Mouse (Mus musculus): ENCODE results near the gene Ube2s. TPM values are rescaled to one million over a fixed set of nuclear protein-coding genes. Genes with fewer than 3 reads are reported as not detected.
"Not testable (repeated sequence)": the region's sequence is repeated elsewhere in the genome, so short reads cannot be mapped to it uniquely, and the experiment has no call there.

Ube2s gene
- polyA plus RNA-seq, 1 experiment from 2014 or later: 126 TPM

DNA sequence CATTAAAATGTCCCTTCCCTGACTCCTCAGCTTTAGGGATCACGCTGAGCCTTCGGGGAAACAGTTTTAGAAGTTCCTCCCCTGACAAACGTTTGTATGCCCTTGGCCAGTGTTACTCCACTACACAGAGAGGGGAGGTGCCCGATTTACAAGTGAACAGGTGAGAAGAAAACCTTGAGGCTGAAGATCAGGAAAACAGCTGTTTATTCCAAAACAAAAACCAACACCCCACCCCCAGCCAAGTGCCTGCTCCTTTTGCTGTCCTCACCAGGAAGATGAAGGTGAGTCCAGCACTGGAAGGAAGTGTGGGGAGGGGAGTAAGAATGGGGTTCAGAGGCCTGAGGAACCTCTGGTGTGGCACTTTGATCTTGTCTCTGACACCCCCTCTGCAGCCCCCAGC lies 13.0 kb upstream of the Ube2s start:
- no peak overlapping the region for H3K4me3 ChIP-seq (ENCODE audit: low read depth, low read length)
- H3K27ac ChIP-seq (ENCODE audit: low read depth, low read length): no peak overlapping the region
- H3K4me1 ChIP-seq (replicated peaks; ENCODE audit: control insufficient read depth, insufficient read depth, low read length): no peaks in the 10 kb centered on the region
- no peak overlapping the region for H3K4me2 ChIP-seq (replicated peaks; ENCODE audit: low read depth)
- no peak overlapping the region for H3K9ac ChIP-seq (ENCODE audit: low read depth, low read length)
- 0 out of 2 replicates have a peak, but pooled peaks cover under 1% of the 10 kb centered on the region for H3K27me3 ChIP-seq (replicated peaks; ENCODE audit: control insufficient read depth, insufficient read depth, low read length)
- no peaks in the 10 kb centered on the region for H3K9me3 ChIP-seq (ENCODE audit: control insufficient read depth)
- no peak for TF ChIP-seq CTCF (IDR thresholded peaks at IDR 0.05; ENCODE audit: low read depth)
- no peak for ATAC-seq
- no peaks in the 10 kb centered on the region; the same call in 1 of the 2 replicates for H3K36me3 ChIP-seq (ENCODE audit: control insufficient read depth, insufficient read depth)
- 57% methylated on average over 4 of the region's 4 CpGs for WGBS

GRCm38 (mm10) chr7:4822162-4822907 lies 9.9 kb upstream of the Ube2s start:
- no peak for ATAC-seq
- Histone ChIP-seq H3K4me3 (ENCODE audit: low read depth, low read length) (no peak overlapping the region), H3K9ac (ENCODE audit: low read depth, low read length) (no peak overlapping the region), H3K27ac (ENCODE audit: low read depth, low read length) (no peak overlapping the region), H3K4me2 (replicated peaks; ENCODE audit: low read depth) (no peak overlapping the region), H3K36me3 (ENCODE audit: control insufficient read depth, insufficient read depth) (no peaks in the 10 kb centered on the region; the same call in 1 of the 2 replicates), H3K9me3 (ENCODE audit: control insufficient read depth) (no peaks in the 10 kb centered on the region), H3K27me3 (replicated peaks; ENCODE audit: control insufficient read depth, insufficient read depth, low read length) (no peaks in the 10 kb centered on the region), H3K4me1 (replicated peaks; ENCODE audit: control insufficient read depth, insufficient read depth, low read length) (no peaks in the 10 kb centered on the region)
- TF ChIP-seq CTCF (IDR thresholded peaks at IDR 0.05; ENCODE audit: low read depth): no peak
- 59% methylated on average over 6 of the region's 6 CpGs for WGBS

DNA sequence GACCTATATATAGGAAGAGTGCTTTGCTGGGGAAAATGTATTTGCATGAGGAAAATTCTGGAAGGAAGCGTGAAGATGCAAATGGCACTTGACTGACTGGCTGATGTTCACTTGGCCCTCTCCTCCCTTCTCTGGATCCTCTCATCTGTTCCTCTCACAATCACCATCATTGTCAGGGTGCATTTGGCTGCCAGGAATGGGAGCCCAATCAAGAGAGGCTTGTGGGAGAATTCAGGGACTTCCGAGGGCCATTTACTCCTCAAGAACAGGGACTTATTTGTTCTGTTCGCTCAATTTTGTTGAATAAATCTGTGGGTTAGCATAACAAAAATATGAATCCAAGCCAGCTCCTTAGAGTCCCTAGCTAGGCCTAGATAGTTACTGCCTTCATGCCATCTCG lies 9.3 kb upstream of the Ube2s start:
- Histone ChIP-seq H3K9me3 (ENCODE audit: control insufficient read depth) (no peaks in the 10 kb centered on the region), H3K4me3 (ENCODE audit: low read depth, low read length) (no peak overlapping the region), H3K27ac (ENCODE audit: low read depth, low read length) (no peak overlapping the region), H3K36me3 (ENCODE audit: control insufficient read depth, insufficient read depth) (no peaks in the 10 kb centered on the region; the same call in 1 of the 2 replicates), H3K27me3 (replicated peaks; ENCODE audit: control insufficient read depth, insufficient read depth, low read length) (no peaks in the 10 kb centered on the region), H3K4me1 (replicated peaks; ENCODE audit: control insufficient read depth, insufficient read depth, low read length) (no peaks in the 10 kb centered on the region), H3K4me2 (replicated peaks; ENCODE audit: low read depth) (no peak overlapping the region), H3K9ac (ENCODE audit: low read depth, low read length) (no peak overlapping the region)
- no peak for TF ChIP-seq CTCF (IDR thresholded peaks at IDR 0.05; ENCODE audit: low read depth)
- ATAC-seq: no peak
- WGBS: 89% methylated on average over 4 of the region's 4 CpGs

DNA sequence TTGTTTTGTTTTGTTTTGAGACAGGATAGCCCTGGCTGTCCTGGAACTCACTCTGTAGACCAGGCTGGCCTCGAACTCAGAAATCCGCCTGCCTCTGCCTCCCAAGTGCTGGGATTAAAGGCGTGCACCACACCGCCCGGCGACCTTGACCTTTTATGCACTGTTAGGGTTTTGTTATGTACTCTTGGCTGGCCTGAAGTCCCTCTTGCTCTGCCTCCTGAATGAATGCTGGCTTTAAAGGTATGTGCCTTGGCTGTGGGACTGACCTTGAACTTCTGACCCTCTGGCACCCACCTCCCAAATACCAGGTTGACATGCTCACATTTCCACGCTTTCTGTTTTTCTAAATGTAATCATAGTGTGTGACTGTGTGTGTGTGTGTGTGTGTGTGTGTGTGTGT lies 8.5 kb upstream of the Ube2s start:
- WGBS: 90% methylated on average over 7 of the region's 7 CpGs
- H3K4me3 ChIP-seq (ENCODE audit: low read depth, low read length); H3K27me3 ChIP-seq (replicated peaks; ENCODE audit: control insufficient read depth, insufficient read depth, low read length); H3K9me3 ChIP-seq (ENCODE audit: control insufficient read depth); H3K4me1 ChIP-seq (replicated peaks; ENCODE audit: control insufficient read depth, insufficient read depth, low read length); H3K27ac ChIP-seq (ENCODE audit: low read depth, low read length); H3K36me3 ChIP-seq (ENCODE audit: control insufficient read depth, insufficient read depth); H3K4me2 ChIP-seq (replicated peaks; ENCODE audit: low read depth); H3K9ac ChIP-seq (ENCODE audit: low read depth, low read length); ATAC-seq: not testable (repeated sequence)

- no peaks in the 10 kb centered on the region for H3K9me3 ChIP-seq (ENCODE audit: control insufficient read depth)
- ATAC-seq: no peak
- TF ChIP-seq CTCF (IDR thresholded peaks at IDR 0.05; ENCODE audit: low read depth): no peak
Measured at GRCm38 (mm10) chr7:4816559-4816958, 4.2 kb upstream of the Ube2s start.

GRCm38 (mm10) chr7:4813105-4813791 lies 858 bp upstream of the Ube2s start:
- ATAC-seq: no peak
- TF ChIP-seq CTCF (IDR thresholded peaks at IDR 0.05; ENCODE audit: low read depth): no peak
- 17% methylated on average over 8 of the region's 8 CpGs for WGBS
- Histone ChIP-seq H3K27ac (ENCODE audit: low read depth, low read length) (peak overlapping the region; percentile 85), H3K9ac (ENCODE audit: low read depth, low read length) (peak overlapping the region; percentile 77), H3K4me1 (replicated peaks; ENCODE audit: control insufficient read depth, insufficient read depth, low read length) (no peaks in the 10 kb centered on the region), H3K36me3 (ENCODE audit: control insufficient read depth, insufficient read depth) (peaks cover 6% of the 10 kb centered on the region), H3K4me3 (ENCODE audit: low read depth, low read length) (peak overlapping the region; percentile 78), H3K4me2 (replicated peaks; ENCODE audit: low read depth) (peak overlapping the region; percentile 60), H3K9me3 (ENCODE audit: control insufficient read depth) (no peaks in the 10 kb centered on the region), H3K27me3 (replicated peaks; ENCODE audit: control insufficient read depth, insufficient read depth, low read length) (no peaks in the 10 kb centered on the region)

More at GRCm38 (mm10) chr7:4816559-4816958, 4.2 kb upstream of the Ube2s start:
- no peak overlapping the region for H3K4me2 ChIP-seq (replicated peaks; ENCODE audit: low read depth)
- H3K27me3 ChIP-seq (replicated peaks; ENCODE audit: control insufficient read depth, insufficient read depth, low read length): no peaks in the 10 kb centered on the region
- H3K9ac ChIP-seq (ENCODE audit: low read depth, low read length): no peak overlapping the region
- H3K36me3 ChIP-seq (ENCODE audit: control insufficient read depth, insufficient read depth): no peaks in the 10 kb centered on the region; the same call in 1 of the 2 replicates
- H3K27ac ChIP-seq (ENCODE audit: low read depth, low read length): no peak overlapping the region
- no peak overlapping the region for H3K4me3 ChIP-seq (ENCODE audit: low read depth, low read length)
- no peaks in the 10 kb centered on the region for H3K4me1 ChIP-seq (replicated peaks; ENCODE audit: control insufficient read depth, insufficient read depth, low read length)

All from intestine, postnatal 0 days (tissue).